Mouse (Mus musculus): ENCODE data around the gene Mosmo.

DNA sequence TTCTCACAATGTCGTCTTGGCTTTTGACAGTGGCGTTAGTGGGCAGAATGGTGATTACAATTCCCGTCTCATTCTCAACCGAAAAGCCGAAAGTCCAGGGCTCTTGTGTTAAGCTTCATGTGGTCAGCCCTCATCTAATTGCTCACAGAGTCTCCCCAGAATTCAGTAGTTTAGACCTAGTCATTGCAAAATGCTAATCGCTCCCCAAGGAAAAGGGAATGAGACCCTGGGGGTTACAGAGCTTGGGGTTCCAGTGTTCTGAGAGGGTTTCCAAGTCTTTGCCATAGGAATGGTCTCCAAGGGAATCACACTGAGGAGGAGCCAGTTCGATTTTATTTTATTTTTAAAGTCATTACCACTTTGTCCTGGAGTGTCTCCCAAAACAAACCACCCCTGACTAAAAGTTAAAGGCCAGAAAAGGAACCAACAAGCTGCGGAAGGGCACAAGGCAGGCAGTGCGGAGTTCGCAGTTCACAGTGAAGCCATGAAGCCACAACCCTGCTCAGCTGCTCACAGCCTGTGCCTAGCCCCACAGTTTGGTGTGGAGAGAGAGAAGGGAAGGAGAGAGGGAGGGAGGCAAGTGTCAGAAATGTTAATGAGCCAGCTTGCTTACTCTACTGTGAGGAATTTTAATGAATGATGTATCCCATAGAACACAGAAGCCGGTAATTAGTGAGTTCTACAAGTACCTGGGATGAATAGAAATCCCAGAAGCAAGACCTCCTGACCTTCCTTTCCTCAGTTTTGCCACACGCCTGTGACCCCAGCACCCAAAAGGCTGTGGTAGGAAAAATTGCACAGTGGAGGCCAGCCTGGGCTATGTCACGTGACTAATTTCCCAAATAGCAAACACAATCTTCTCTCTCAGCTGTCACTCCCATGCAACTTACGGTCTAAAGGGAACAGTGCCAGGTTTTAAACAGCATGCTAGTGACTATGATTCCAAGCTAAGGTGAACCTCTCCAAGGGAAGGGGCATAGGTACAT, 66.2 kb downstream of the Mosmo start:
- TF ChIP-seq CTCF (IDR thresholded peaks at IDR 0.05; ENCODE audit: insufficient read depth, low read length): no peak
- no peak for TF ChIP-seq POLR2A (IDR thresholded peaks at IDR 0.05; ENCODE audit: borderline replicate concordance, extremely low read depth, low read depth, low read length)

All from lung, adult 2 months (tissue).